Mouse (Mus musculus) skeletal muscle tissue, adult 2 months (tissue): ENCODE results near the gene Apmap.
"Not testable (repeated sequence)": the region's sequence is repeated elsewhere in the genome, so short reads cannot be mapped to it uniquely, and the experiment has no call there.

Experiments used
- DNase-seq: peaks from one replicate; pipeline ENCODE4 v3.0.0-alpha.2; 2012; ENCODE audit warnings: low read depth, low spot score

The Apmap gene

GRCm38 (mm10) chr2:150621698-150622097, 13.3 kb upstream of the Apmap start:
- peak; percentile 32 for DNase-seq

GRCm38 (mm10) chr2:150610097-150610496, 1.7 kb upstream of the Apmap start:
- no peak for DNase-seq

GRCm38 (mm10) chr2:150608872-150609560, 649 bp upstream of the Apmap start:
- peak; percentile 50 for DNase-seq

GRCm38 (mm10) chr2:150607086-150607485, 1.3 kb downstream of the Apmap start:
- DNase-seq, result no peak

- DNase-seq, result no peak
Measured at GRCm38 (mm10) chr2:150604802-150605201, 3.6 kb downstream of the Apmap start.

GRCm38 (mm10) chr2:150602166-150602565, 6.2 kb downstream of the Apmap start:
- DNase-seq, result peak; percentile 48

GRCm38 (mm10) chr2:150600263-150600662, 8.1 kb downstream of the Apmap start:
- no peak for DNase-seq

GRCm38 (mm10) chr2:150595411-150596190, 12.8 kb downstream of the Apmap start:
- no peak for DNase-seq

- DNase-seq, result no peak
Measured at GRCm38 (mm10) chr2:150589076-150589475, 19.3 kb downstream of the Apmap start.

GRCm38 (mm10) chr2:150579628-150580027, 28.7 kb downstream of the Apmap start:
- no peak for DNase-seq

- no peak for DNase-seq
Measured at GRCm38 (mm10) chr2:150578603-150579002, 29.8 kb downstream of the Apmap start.

GRCm38 (mm10) chr2:150576256-150576655, 32.1 kb downstream of the Apmap start:
- DNase-seq, result no peak

GRCm38 (mm10) chr2:150572463-150572862, 35.9 kb downstream of the Apmap start:
- no peak for DNase-seq

GRCm38 (mm10) chr2:150570761-150571160, 37.6 kb downstream of the Apmap start:
- no peak for DNase-seq

GRCm38 (mm10) chr2:150569847-150570590, 38.3 kb downstream of the Apmap start, which contains the start of gene Cst7:
Gene Cst7 (plus strand): TSS chr2:150570415.
- no peak for DNase-seq

GRCm38 (mm10) chr2:150567051-150567450, 41.3 kb downstream of the Apmap start:
- DNase-seq, result no peak

GRCm38 (mm10) chr2:150558568-150558967, 49.8 kb downstream of the Apmap start:
- no peak for DNase-seq

- not testable (repeated sequence) for DNase-seq
Measured at GRCm38 (mm10) chr2:150549576-150549975, 58.8 kb downstream of the Apmap start.
